Mouse (Mus musculus): Measurements from ENCODE around the gene Fndc11. TPM values are rescaled to one million over a fixed set of nuclear protein-coding genes. Genes with fewer than 3 reads are reported as not detected.

Gene Fndc11
- polyA plus RNA-seq, 1 experiment = not detected

DNA sequence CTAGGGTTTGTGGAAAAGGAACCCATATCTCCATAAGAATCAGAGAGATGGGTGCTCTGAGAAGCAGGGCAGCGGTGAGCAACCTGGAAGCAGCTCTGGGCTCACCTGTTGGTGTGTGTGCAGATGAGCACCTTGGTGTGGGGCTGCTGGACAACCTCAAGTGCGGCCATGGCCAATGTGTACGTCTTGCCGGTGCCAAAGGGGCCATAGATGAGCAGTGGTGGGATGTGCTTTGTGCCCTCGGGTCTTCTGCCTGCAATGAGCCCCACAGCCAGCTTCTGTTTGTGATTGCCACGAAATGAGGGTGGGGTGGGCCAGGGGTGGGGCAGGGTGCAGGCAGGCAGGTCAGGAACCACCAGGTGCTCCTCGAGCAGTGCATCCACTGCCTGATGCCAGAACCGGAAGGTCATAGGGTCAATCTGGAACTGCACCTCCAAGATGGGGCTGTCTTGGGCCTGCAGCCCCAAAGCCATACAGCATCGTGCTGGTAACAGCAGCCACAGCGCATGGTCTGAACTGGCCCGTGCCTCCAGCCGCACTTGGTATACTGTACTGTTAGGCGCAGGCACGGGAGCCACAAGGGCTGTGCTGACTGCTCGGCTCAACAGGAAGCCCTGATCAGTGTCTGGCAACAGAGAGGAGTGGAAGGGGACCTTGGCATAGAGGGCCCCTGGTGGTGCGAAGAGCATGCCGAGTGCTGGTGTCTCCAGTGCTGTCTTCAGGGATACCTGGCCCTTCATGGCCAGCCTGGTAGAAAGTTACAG is 17.6 kb downstream of the Fndc11 start:
- Histone ChIP-seq H3K9me3 (replicated peaks; ENCODE audit: control insufficient read depth, insufficient read depth, low read length, poor library complexity, severe bottlenecking) (no peaks in the 10 kb centered on the region), H3K9ac (ENCODE audit: low read depth, poor library complexity, severe bottlenecking) (no peak overlapping the region), H3K36me3 (ENCODE audit: control insufficient read depth, insufficient read depth, low read length, poor library complexity, severe bottlenecking) (no peaks in the 10 kb centered on the region), H3K27ac (ENCODE audit: insufficient read depth, low read length) (no peak overlapping the region), H3K4me3 (ENCODE audit: low read depth, low read length) (no peak overlapping the region), H3K27me3 (ENCODE audit: control insufficient read depth, insufficient read depth, low read length, poor library complexity, severe bottlenecking) (no peaks in the 10 kb centered on the region), H3K4me1 (ENCODE audit: control insufficient read depth, insufficient read depth, low read length) (no peaks in the 10 kb centered on the region)
- TF ChIP-seq CTCF (IDR thresholded peaks at IDR 0.05; ENCODE audit: low read depth, low read length) = no peak
- no peak for TF ChIP-seq POLR2A (IDR thresholded peaks at IDR 0.05; ENCODE audit: insufficient read depth, low read length)
- TF ChIP-seq EP300 (IDR thresholded peaks at IDR 0.05; ENCODE audit: insufficient read depth, low read depth, low read length) = no peak

DNA sequence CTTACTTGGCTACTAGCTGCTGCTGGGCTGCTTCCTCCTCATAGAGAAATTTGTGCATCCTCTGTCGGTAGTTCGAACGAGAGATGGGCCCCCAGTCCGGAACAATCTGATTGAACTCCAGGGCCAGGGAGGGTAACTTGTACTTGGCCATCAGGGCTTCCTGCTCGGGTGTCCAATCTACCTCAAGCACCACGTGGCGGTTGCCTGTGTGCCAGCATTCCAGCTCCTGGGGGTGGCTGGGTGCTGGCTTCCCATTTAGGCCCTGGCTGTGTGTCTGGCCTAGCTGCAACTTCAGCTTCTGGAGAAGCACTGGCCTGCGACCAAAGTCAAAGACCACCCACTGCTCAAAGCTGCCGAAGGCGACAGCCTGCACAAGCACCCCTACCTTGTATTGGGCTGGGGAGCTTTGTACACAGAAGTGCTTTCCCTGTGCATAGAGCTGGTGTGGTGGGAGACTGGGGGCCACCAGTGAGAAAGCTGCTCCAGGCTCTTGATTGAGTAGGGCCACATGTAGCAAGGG is 18.3 kb downstream of the Fndc11 start:
- H3K27ac ChIP-seq (ENCODE audit: insufficient read depth, low read length) = no peak overlapping the region
- H3K27me3 ChIP-seq (ENCODE audit: control insufficient read depth, insufficient read depth, low read length, poor library complexity, severe bottlenecking) = no peaks in the 10 kb centered on the region
- no peaks in the 10 kb centered on the region for H3K4me1 ChIP-seq (ENCODE audit: control insufficient read depth, insufficient read depth, low read length)
- no peak overlapping the region for H3K4me3 ChIP-seq (ENCODE audit: low read depth, low read length)
- TF ChIP-seq EP300 (IDR thresholded peaks at IDR 0.05; ENCODE audit: insufficient read depth, low read depth, low read length) (no peak), POLR2A (IDR thresholded peaks at IDR 0.05; ENCODE audit: insufficient read depth, low read length) (no peak), CTCF (IDR thresholded peaks at IDR 0.05; ENCODE audit: low read depth, low read length) (no peak)
- H3K36me3 ChIP-seq (ENCODE audit: control insufficient read depth, insufficient read depth, low read length, poor library complexity, severe bottlenecking) = no peaks in the 10 kb centered on the region
- H3K9me3 ChIP-seq (replicated peaks; ENCODE audit: control insufficient read depth, insufficient read depth, low read length, poor library complexity, severe bottlenecking) = no peaks in the 10 kb centered on the region
- no peak overlapping the region for H3K9ac ChIP-seq (ENCODE audit: low read depth, poor library complexity, severe bottlenecking)

DNA sequence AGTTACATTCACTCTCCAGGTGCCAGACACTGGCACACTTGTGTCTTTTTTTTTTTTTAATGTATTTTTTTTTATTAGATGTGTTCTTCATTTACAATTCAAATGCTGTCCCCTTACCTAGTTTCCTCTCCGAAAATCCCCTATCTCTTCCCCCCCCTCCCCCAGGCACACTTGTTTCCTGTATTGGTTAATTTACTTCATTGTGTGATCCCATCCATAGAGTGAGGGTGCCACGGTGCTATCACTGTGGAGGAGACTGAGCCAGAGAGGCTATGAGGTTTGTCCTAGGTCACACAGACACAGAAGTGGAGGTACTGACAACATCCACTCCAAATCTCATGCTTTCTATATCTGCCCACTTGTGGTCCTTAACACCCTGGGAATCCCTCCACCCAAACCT is 19.0 kb downstream of the Fndc11 start:
- Histone ChIP-seq H3K9ac (ENCODE audit: low read depth, poor library complexity, severe bottlenecking) (no peak overlapping the region), H3K36me3 (ENCODE audit: control insufficient read depth, insufficient read depth, low read length, poor library complexity, severe bottlenecking) (no peaks in the 10 kb centered on the region)

DNA sequence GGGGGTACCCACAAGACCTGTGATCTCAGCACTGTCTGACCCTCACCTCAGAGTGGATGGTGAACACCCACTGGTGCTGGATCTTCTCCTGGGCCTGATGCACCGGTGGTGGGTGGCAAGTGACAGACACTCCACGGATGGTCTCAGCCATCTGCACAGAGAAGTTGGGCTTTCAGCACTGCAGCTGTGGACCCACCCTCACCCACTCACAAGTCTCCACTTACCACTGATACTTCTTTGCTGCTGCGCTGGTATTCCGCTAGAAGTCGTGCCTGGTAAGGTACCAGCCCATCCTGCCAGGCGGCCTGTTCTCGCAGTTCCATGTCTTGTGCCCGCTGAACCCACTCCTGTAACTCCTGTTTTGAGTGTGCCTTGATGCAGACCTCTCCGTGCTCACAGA is 19.4 kb downstream of the Fndc11 start:
- Histone ChIP-seq H3K9me3 (replicated peaks; ENCODE audit: control insufficient read depth, insufficient read depth, low read length, poor library complexity, severe bottlenecking) (no peaks in the 10 kb centered on the region), H3K36me3 (ENCODE audit: control insufficient read depth, insufficient read depth, low read length, poor library complexity, severe bottlenecking) (no peaks in the 10 kb centered on the region), H3K27ac (ENCODE audit: insufficient read depth, low read length) (no peak overlapping the region), H3K4me1 (ENCODE audit: control insufficient read depth, insufficient read depth, low read length) (no peaks in the 10 kb centered on the region), H3K27me3 (ENCODE audit: control insufficient read depth, insufficient read depth, low read length, poor library complexity, severe bottlenecking) (no peaks in the 10 kb centered on the region), H3K4me3 (ENCODE audit: low read depth, low read length) (no peak overlapping the region), H3K9ac (ENCODE audit: low read depth, poor library complexity, severe bottlenecking) (no peak overlapping the region)
- no peak for TF ChIP-seq EP300 (IDR thresholded peaks at IDR 0.05; ENCODE audit: insufficient read depth, low read depth, low read length)
- TF ChIP-seq CTCF (IDR thresholded peaks at IDR 0.05; ENCODE audit: low read depth, low read length) = no peak
- no peak for TF ChIP-seq POLR2A (IDR thresholded peaks at IDR 0.05; ENCODE audit: insufficient read depth, low read length)

More for the DNA sequence above, 19.0 kb downstream of the Fndc11 start:
- H3K4me1 ChIP-seq (ENCODE audit: control insufficient read depth, insufficient read depth, low read length) = no peaks in the 10 kb centered on the region
- no peak overlapping the region for H3K4me3 ChIP-seq (ENCODE audit: low read depth, low read length)
- no peak overlapping the region for H3K27ac ChIP-seq (ENCODE audit: insufficient read depth, low read length)
- no peaks in the 10 kb centered on the region for H3K27me3 ChIP-seq (ENCODE audit: control insufficient read depth, insufficient read depth, low read length, poor library complexity, severe bottlenecking)
- TF ChIP-seq POLR2A (IDR thresholded peaks at IDR 0.05; ENCODE audit: insufficient read depth, low read length) = no peak
- no peak for TF ChIP-seq EP300 (IDR thresholded peaks at IDR 0.05; ENCODE audit: insufficient read depth, low read depth, low read length)
- no peak for TF ChIP-seq CTCF (IDR thresholded peaks at IDR 0.05; ENCODE audit: low read depth, low read length)
- H3K9me3 ChIP-seq (replicated peaks; ENCODE audit: control insufficient read depth, insufficient read depth, low read length, poor library complexity, severe bottlenecking) = no peaks in the 10 kb centered on the region

DNA sequence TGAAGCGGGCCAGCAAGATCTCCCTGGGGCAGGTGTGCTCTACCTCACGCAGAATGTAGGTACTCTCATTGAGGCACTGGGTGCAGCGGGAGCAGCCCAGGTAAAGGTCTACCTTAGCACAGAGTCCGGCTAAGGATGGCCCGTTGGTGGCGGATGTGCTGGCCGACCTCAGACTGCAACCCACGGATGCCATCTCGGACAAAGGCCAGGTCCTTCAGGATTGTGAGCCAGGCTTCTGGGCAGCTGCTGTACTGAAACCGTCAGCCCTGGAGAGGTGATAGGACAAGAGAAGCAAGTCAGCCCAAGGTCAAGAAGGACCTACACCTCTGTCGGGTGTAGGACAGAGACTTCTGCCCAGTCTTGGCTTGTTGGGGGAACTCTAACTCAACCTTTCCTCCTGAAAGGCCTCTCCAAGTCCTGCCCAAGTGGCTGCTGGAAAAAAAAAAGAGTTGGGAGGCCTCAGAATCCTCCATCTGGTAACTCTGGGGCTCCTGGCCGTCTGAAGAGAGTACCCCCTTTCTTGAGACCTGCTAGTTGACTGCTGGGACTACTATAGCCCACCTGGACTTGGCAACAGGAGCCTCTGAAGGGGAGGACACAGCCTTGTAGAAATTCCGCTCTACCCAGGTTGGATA is 21.1 kb downstream of the Fndc11 start:
- TF ChIP-seq POLR2A (IDR thresholded peaks at IDR 0.05; ENCODE audit: insufficient read depth, low read length) (no peak), EP300 (IDR thresholded peaks at IDR 0.05; ENCODE audit: insufficient read depth, low read depth, low read length) (no peak), CTCF (IDR thresholded peaks at IDR 0.05; ENCODE audit: low read depth, low read length) (no peak)
- no peak overlapping the region for H3K4me3 ChIP-seq (ENCODE audit: low read depth, low read length)
- H3K9ac ChIP-seq (ENCODE audit: low read depth, poor library complexity, severe bottlenecking) = no peak overlapping the region
- no peaks in the 10 kb centered on the region for H3K4me1 ChIP-seq (ENCODE audit: control insufficient read depth, insufficient read depth, low read length)
- H3K36me3 ChIP-seq (ENCODE audit: control insufficient read depth, insufficient read depth, low read length, poor library complexity, severe bottlenecking) = no peaks in the 10 kb centered on the region
- no peaks in the 10 kb centered on the region for H3K27me3 ChIP-seq (ENCODE audit: control insufficient read depth, insufficient read depth, low read length, poor library complexity, severe bottlenecking)
- H3K9me3 ChIP-seq (replicated peaks; ENCODE audit: control insufficient read depth, insufficient read depth, low read length, poor library complexity, severe bottlenecking) = no peaks in the 10 kb centered on the region
- no peak overlapping the region for H3K27ac ChIP-seq (ENCODE audit: insufficient read depth, low read length)

All from ES-Bruce4 (cell line).